Mouse (Mus musculus): ENCODE measurements around the gene Anpep.
A peak's percentile ranks its signal among the peaks of the same experiment; 100 is the strongest.

DNA sequence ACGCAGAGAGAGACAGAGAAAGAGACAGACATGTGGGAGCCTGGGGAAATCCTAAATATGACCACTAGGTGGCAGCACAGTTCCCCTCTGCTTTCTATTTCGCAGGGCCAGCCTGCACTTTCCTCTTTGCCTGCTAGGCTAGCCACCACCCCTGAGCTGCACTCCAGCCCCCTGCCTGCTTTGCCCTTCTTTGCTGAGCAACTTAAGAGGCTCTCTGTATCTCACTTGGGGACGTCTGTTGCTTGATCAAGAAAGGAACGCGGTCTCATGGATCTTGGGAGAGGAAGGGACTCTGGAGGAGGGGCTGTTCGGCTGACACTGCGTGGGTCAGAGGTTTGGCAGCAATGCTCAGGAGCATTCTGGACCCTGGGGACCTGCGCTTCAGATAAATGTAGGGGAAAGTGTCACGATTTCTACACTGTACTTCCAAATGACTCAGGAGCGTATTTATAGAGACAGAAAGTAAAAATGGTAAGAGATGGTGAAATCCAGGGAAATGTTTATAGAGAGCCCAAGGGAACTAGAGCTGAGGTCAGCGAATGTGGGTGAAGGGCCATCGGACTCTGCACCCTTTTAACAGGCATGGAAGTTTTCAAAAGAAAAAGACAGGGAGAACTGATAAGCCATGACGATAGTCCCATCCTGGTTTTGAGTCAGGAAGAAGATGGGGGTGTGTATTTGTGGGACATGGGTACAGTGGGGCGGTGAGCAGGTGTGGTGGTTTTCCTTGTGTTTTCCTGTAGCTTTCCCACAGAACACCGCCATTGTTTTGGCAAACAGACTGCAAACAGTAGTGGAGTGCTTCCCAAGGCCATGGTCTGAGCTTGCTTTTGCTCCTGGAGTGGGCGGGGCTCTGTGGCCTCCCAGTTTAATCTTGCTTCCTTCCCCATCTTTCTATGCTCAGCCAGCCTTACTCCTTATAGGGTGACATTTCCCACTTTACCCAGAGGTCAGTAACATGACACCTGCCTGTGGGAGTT lies 79.9 kb downstream of the Anpep start:
- no peak for TF ChIP-seq POLR2A (IDR thresholded peaks at IDR 0.05; ENCODE audit: borderline replicate concordance, low read depth, low read length)
- TF ChIP-seq CTCF (IDR thresholded peaks at IDR 0.05; ENCODE audit: low read depth, low read length) = peak; percentile 65

All from bone marrow macrophage, adult 2 months (primary cell).